ENCODE assay signal across 12 mouse cellular contexts in genomic region chr7:118652572-118653295, GRCm38 (mm10). TPM values are rescaled to one million over a fixed set of nuclear protein-coding genes. Genes with fewer than 3 reads are reported as not detected.
A peak's percentile ranks its signal among the peaks of the same experiment; 100 is the strongest.
DNase-seq lines count a peak whose midpoint lies in the region; ATAC-seq and TF ChIP-seq lines count a peak whose summit lies in the region.
"Had no signal": no experiment of that assay in that cellular context is flagged by ENCODE, and none has a peak within 500 bp of the region (broad histone marks: within the 10 kb centered on the region; RNA-seq: fewer than 3 reads in every experiment).

No protein-coding gene starts in this region.

- H3K4me3 ChIP-seq in E14TG2a.4 (replicated peaks; ENCODE audit: low read length) = peak overlapping the region; percentile 13; the same call in 1 of the 2 replicates
- H3K4me3 ChIP-seq: embryonic facial prominence, embryonic 13.5 days; hindbrain, embryonic 10.5 days; liver, embryonic 13.5 days; midbrain, embryonic 10.5 days had no signal

- H3K36me3 ChIP-seq in E14TG2a.4 (ENCODE audit: insufficient read depth, low read length) = no peaks in the 10 kb centered on the region
- H3K36me3 ChIP-seq: embryonic facial prominence, embryonic 13.5 days; hindbrain, embryonic 10.5 days; liver, embryonic 13.5 days; midbrain, embryonic 10.5 days had no signal

- intact Hi-C loops in left cerebral cortex, postnatal 14 days (cut with DNase I) = no loop called here

- no peak for TF ChIP-seq CTCF in E14TG2a.4 (conservative IDR thresholded peaks at IDR 0.05; ENCODE audit: low read length)

- no peaks in the 10 kb centered on the region for H3K27me3 ChIP-seq in E14TG2a.4 (ENCODE audit: insufficient read depth, low read length)
- H3K27me3 ChIP-seq: embryonic facial prominence, embryonic 13.5 days; liver, embryonic 13.5 days had no signal

- 0 out of 2 replicates have a peak, but pooled peaks have one; percentile 29 for ATAC-seq in common myeloid progenitor, adult 5-6 weeks (replicated peaks; ENCODE audit: low read depth, poor library complexity, severe bottlenecking)

- DNase-seq in left cerebral cortex, postnatal 14 days (ENCODE audit: low spot score in 2 of 2) = peak; percentile 21 to 30
- DNase-seq in left cerebral cortex, adult 8-10 months (ENCODE audit: low spot score in 2 of 2) = no peak
- peak; percentile 48 to 52 for DNase-seq in cerebellum, adult 18-20 months
- DNase-seq in retina, embryonic 14.5 days (ENCODE audit: low spot score) = no peak
- DNase-seq in urinary bladder, postnatal 25 days (ENCODE audit: low spot score) = no peak
- no peak for DNase-seq in thymus, postnatal 10 days (ENCODE audit: low spot score in 2 of 2)
- DNase-seq: liver, embryonic 13.5 days had no signal

- peaks cover 79% of the 10 kb centered on the region for H3K4me1 ChIP-seq in E14TG2a.4 (replicated peaks; ENCODE audit: low read depth, low read length)
- H3K4me1 ChIP-seq: embryonic facial prominence, embryonic 13.5 days; liver, embryonic 13.5 days had no signal

- no peaks in the 10 kb centered on the region for H3K9me3 ChIP-seq in E14TG2a.4 (ENCODE audit: low read length)
- H3K9me3 ChIP-seq: embryonic facial prominence, embryonic 13.5 days; hindbrain, embryonic 10.5 days; liver, embryonic 13.5 days; midbrain, embryonic 10.5 days had no signal

RNA-seq across cellular contexts. Expression of gene Gde1, which starts 52.8 kb away (rescaled TPM):
- 100 to 1,000 TPM; 325 to 333 TPM for total RNA-seq in left cerebral cortex, postnatal 14 days (2021)
- 100 to 1,000 TPM; 218 to 257 (median 233) TPM for total RNA-seq in left cerebral cortex, adult 8-10 months (2022)
- 26.6 and 38.0 TPM in 2 replicates for total RNA-seq in common myeloid progenitor, adult 5-6 weeks (2017)

RNA-seq across cellular contexts. Expression of gene Tmc5, which starts 55.6 kb away (rescaled TPM):
- under 1 TPM; 0.35 to 0.38 TPM for total RNA-seq in left cerebral cortex, postnatal 14 days (2021)
- total RNA-seq in left cerebral cortex, adult 8-10 months (2022) = under 1 TPM in 3 of 4 experiments, not detected in 1; 0.25 to 0.74 (median 0.67) TPM
- not detected in 2 replicates for total RNA-seq in common myeloid progenitor, adult 5-6 weeks (2017)

RNA-seq across cellular contexts. Expression of gene Ccp110, which starts 59.6 kb away (rescaled TPM):
- total RNA-seq in left cerebral cortex, postnatal 14 days (2021) = 10 to 100 TPM; 37.4 to 38.6 TPM
- 10 to 100 TPM; 52.1 to 59.6 (median 56.5) TPM for total RNA-seq in left cerebral cortex, adult 8-10 months (2022)
- total RNA-seq in common myeloid progenitor, adult 5-6 weeks (2017) = 26.8 and 33.1 TPM in 2 replicates

Comparison
In these comparisons a context has a peak if more than half of its experiments do, and no peak if none do; other contexts are left out.
1. DNase-seq: peak in left cerebral cortex, postnatal 14 days (2 of 2) and cerebellum, adult 18-20 months (2 of 2); none in left cerebral cortex, adult 8-10 months (0 of 2), retina, embryonic 14.5 days (single experiment), urinary bladder, postnatal 25 days (single experiment) and thymus, postnatal 10 days (0 of 2).